Mouse (Mus musculus) lung, postnatal 0 days (tissue): ENCODE results near the gene Cish.

Experiments
- CTCF ChIP-seq: IDR thresholded peaks from 2 replicates; pipeline ENCODE4 v1.5.1; 2016; ENCODE audit warnings: antibody characterized with exemption, mild to moderate bottlenecking
- EP300 ChIP-seq: IDR thresholded peaks from 2 replicates; pipeline ENCODE4 v1.6.1; 2016; ENCODE audit warnings: antibody characterized with exemption, mild to moderate bottlenecking, control low read depth

DNA sequence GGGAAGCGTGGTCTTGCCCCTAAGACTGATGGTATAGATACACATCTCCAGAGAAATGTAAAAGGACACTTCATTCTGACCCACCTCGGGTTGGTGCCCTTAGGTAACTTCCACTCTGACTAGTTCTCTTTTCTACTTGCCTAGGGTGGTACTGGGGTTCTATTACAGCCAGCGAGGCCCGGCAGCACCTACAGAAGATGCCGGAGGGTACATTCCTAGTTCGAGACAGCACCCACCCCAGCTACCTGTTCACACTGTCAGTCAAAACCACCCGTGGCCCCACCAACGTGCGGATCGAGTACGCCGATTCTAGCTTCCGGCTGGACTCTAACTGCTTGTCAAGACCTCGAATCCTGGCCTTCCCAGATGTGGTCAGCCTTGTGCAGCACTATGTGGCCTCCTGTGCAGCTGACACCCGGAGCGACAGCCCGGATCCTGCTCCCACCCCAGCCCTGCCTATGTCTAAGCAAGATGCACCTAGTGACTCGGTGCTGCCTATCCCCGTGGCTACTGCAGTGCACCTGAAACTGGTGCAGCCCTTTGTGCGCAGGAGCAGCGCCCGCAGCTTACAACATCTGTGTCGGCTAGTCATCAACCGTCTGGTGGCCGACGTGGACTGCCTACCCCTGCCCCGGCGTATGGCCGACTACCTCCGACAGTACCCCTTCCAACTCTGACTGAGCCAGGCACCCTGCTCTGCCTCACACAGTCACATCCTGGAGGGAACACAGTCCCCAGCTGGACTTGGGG, 4.6 kb downstream of the Cish start:
- TF ChIP-seq EP300 (no peak), CTCF (no peak)
